Mouse (Mus musculus) kidney, postnatal 0 days (tissue): ENCODE results near the gene D7Ertd443e. TPM values are rescaled to one million over a fixed set of nuclear protein-coding genes. Genes with fewer than 3 reads are reported as not detected.

ENCODE experiments used
- ATAC-seq: fragments of 200-750 bp; cut with Nextera tagmentation; replicated peaks from 2 replicates; pipeline ENCODE4 v1.8.0; 2017; ENCODE audit warnings: low read depth, moderate number of reproducible peaks, moderate TSS enrichment, moderate library complexity; ENCODE audit not compliant: low FRiP score
- DNase-seq: peaks from one replicate; pipeline ENCODE4 v3.0.0-alpha.2; 2016; ENCODE audit warnings: low spot score
- H3K27ac ChIP-seq: fragments of 300-500 bp; sonication (generic); 2 replicates; pipeline ENCODE4 v1.5.1; 2014; ENCODE audit warnings: mild to moderate bottlenecking
- H3K27me3 ChIP-seq: fragments of 300-500 bp; sonication (generic); 2 replicates; pipeline ENCODE4 v1.6.1; 2014; ENCODE audit warnings: low read length, mixed read lengths; ENCODE audit not compliant: insufficient read depth
- H3K36me3 ChIP-seq: fragments of 300-500 bp; sonication (generic); 2 replicates; pipeline ENCODE4 v1.6.1; 2014; ENCODE audit warnings: low read length, mixed read lengths; ENCODE audit not compliant: insufficient read depth
- H3K4me1 ChIP-seq: fragments of 300-500 bp; sonication (generic); replicated peaks from 2 replicates; pipeline ENCODE4 v1.6.1; 2014; ENCODE audit warnings: antibody characterized with exemption, low read length, mixed read lengths; ENCODE audit not compliant: insufficient read depth
- H3K4me2 ChIP-seq: fragments of 300-500 bp; sonication (generic); 2 replicates; pipeline ENCODE4 v1.6.1; 2014; ENCODE audit warnings: mild to moderate bottlenecking, low read length, moderate library complexity, mixed read lengths
- H3K4me3 ChIP-seq: fragments of 300-500 bp; sonication (generic); replicated peaks from 2 replicates; pipeline ENCODE4 v1.5.1; 2014; ENCODE audit warnings: low read depth, low read length
- H3K9ac ChIP-seq: fragments of 300-500 bp; sonication (generic); 2 replicates; pipeline ENCODE4 v1.6.1; 2014; ENCODE audit warnings: low read depth, low read length
- H3K9me3 ChIP-seq: fragments of 300-500 bp; sonication (generic); replicated peaks from 2 replicates; pipeline ENCODE4 v1.6.1; 2016; ENCODE audit warnings: low read length, inconsistent platforms, mixed read lengths
- CTCF ChIP-seq: IDR thresholded peaks from 2 replicates; pipeline ENCODE4 v1.5.1; 2016; ENCODE audit warnings: antibody characterized with exemption, low read depth, mild to moderate bottlenecking, moderate library complexity
- WGBS: fragments of 180-500 bp; shearing (Covaris S2); extraction: QIAGEN DNeasy Blood & Tissue Kit; methylation state at CpG from one replicate; pipeline ENCODE4 v1.1.7; 2014; 5-methylcytosine and 5-hydroxymethylcytosine counted together
- polyA plus RNA-seq: library from polyadenylated mRNA; unstranded; fragments of >200 nt; fragmentation: Nextera tagmentation; extraction: Ambion mirVana; gene quantifications from 2 replicates; pipeline ENCODE4 v1.2.1, GENCODE M21; 2015

Gene D7Ertd443e
- polyA plus RNA-seq, 1 experiment from 2014 or later: 0.42 TPM

GRCm38 (mm10) chr7:134235552-134235951, 149.9 kb downstream of the D7Ertd443e start:
- Histone ChIP-seq H3K9me3 (no peaks in the 10 kb centered on the region), H3K27me3 (no peaks in the 10 kb centered on the region), H3K27ac (no peak overlapping the region), H3K9ac (no peak overlapping the region), H3K4me2 (no peak overlapping the region), H3K4me1 (peaks cover 6% of the 10 kb centered on the region; the same call in 1 of the 2 replicates), H3K36me3 (no peaks in the 10 kb centered on the region), H3K4me3 (no peak overlapping the region)
- DNase-seq: no peak
- no peak for ATAC-seq
- WGBS: 67% methylated on average over 2 of the region's 2 CpGs
- no peak for TF ChIP-seq CTCF

GRCm38 (mm10) chr7:134231378-134232346, 153.8 kb downstream of the D7Ertd443e start, which contains the start of gene Adam12:
Gene Adam12, minus strand, starts transcription at chr7:134232146.
- H3K4me1 ChIP-seq: peaks cover 8% of the 10 kb centered on the region; the same call in 1 of the 2 replicates
- DNase-seq: peak; percentile 48
- no peak within 1 kb of the TSS for H3K4me3 ChIP-seq
- H3K9me3 ChIP-seq: no peaks in the 10 kb centered on the region
- 44% methylated on average over 14 of the region's 14 CpGs for WGBS
- no peak within 1 kb of the TSS for H3K27ac ChIP-seq
- ATAC-seq: no peak
- no peaks in the 10 kb centered on the region for H3K27me3 ChIP-seq
- H3K4me2 ChIP-seq: no peak within 1 kb of the TSS
- no peak for TF ChIP-seq CTCF
- no peaks in the 10 kb centered on the region for H3K36me3 ChIP-seq
- H3K9ac ChIP-seq: no peak within 1 kb of the TSS

GRCm38 (mm10) chr7:134230708-134231107, 154.8 kb downstream of the D7Ertd443e start:
- DNase-seq (no peak), ATAC-seq (no peak)
- TF ChIP-seq CTCF: no peak
- no peaks in the 10 kb centered on the region for H3K9me3 ChIP-seq
- H3K9ac ChIP-seq: no peak overlapping the region
- no peak overlapping the region for H3K4me3 ChIP-seq
- H3K36me3 ChIP-seq: no peaks in the 10 kb centered on the region
- H3K27me3 ChIP-seq: no peaks in the 10 kb centered on the region
- H3K4me1 ChIP-seq: peaks cover 10% of the 10 kb centered on the region; the same call in 1 of the 2 replicates
- no peak overlapping the region for H3K4me2 ChIP-seq
- 87% methylated on average over 3 of the region's 3 CpGs for WGBS
- H3K27ac ChIP-seq: no peak overlapping the region

GRCm38 (mm10) chr7:134229899-134230298, 155.6 kb downstream of the D7Ertd443e start:
- H3K4me3 ChIP-seq: no peak overlapping the region
- no peak overlapping the region for H3K4me2 ChIP-seq
- ATAC-seq: no peak
- TF ChIP-seq CTCF: no peak
- no peaks in the 10 kb centered on the region for H3K36me3 ChIP-seq
- DNase-seq: no peak
- H3K9ac ChIP-seq: no peak overlapping the region
- H3K27ac ChIP-seq: no peak overlapping the region
- H3K9me3 ChIP-seq: no peaks in the 10 kb centered on the region
- 82% methylated on average over 2 of the region's 2 CpGs for WGBS
- no peaks in the 10 kb centered on the region for H3K27me3 ChIP-seq
- H3K4me1 ChIP-seq: peaks cover 15% of the 10 kb centered on the region

- Histone ChIP-seq H3K9me3 (no peaks in the 10 kb centered on the region), H3K4me2 (no peak overlapping the region), H3K9ac (no peak overlapping the region), H3K27me3 (no peaks in the 10 kb centered on the region), H3K36me3 (no peaks in the 10 kb centered on the region), H3K4me1 (peaks cover 22% of the 10 kb centered on the region), H3K27ac (peak overlapping the region; percentile 50), H3K4me3 (no peak overlapping the region)
- no peak for TF ChIP-seq CTCF
- DNase-seq: peak; percentile 65
- no peak for ATAC-seq
- 20% methylated on average over 13 of the region's 13 CpGs for WGBS
Observed at GRCm38 (mm10) chr7:134227773-134228455, 157.5 kb downstream of the D7Ertd443e start.

GRCm38 (mm10) chr7:134227101-134227500, 158.4 kb downstream of the D7Ertd443e start:
- ATAC-seq (no peak), DNase-seq (no peak)
- Histone ChIP-seq H3K4me3 (no peak overlapping the region), H3K36me3 (no peaks in the 10 kb centered on the region), H3K9ac (no peak overlapping the region), H3K4me1 (peaks cover 21% of the 10 kb centered on the region), H3K27ac (no peak overlapping the region), H3K9me3 (no peaks in the 10 kb centered on the region), H3K27me3 (no peaks in the 10 kb centered on the region), H3K4me2 (no peak overlapping the region)
- WGBS: 78% methylated on average over 4 of the region's 4 CpGs
- no peak for TF ChIP-seq CTCF
